Mouse (Mus musculus): ENCODE results near the gene Nsmce3.

The Nsmce3 gene

GRCm38 (mm10) chr7:64872743-64873241 is at the start of gene Nsmce3:
Gene Nsmce3, minus strand, starts transcription at chr7:64872997.
- DNase-seq (ENCODE audit: low read depth, low spot score): peak; percentile 87

GRCm38 (mm10) chr7:64921189-64921588 is 48.4 kb upstream of the Nsmce3 start:
- no peak for DNase-seq (ENCODE audit: low read depth, low spot score)

- DNase-seq (ENCODE audit: low read depth, low spot score): no peak
Measured at GRCm38 (mm10) chr7:64920735-64921134, 47.9 kb upstream of the Nsmce3 start.

- no peak for DNase-seq (ENCODE audit: low read depth, low spot score)
Measured at GRCm38 (mm10) chr7:64916654-64917053, 43.9 kb upstream of the Nsmce3 start.

GRCm38 (mm10) chr7:64915121-64915520 is 42.3 kb upstream of the Nsmce3 start:
- no peak for DNase-seq (ENCODE audit: low read depth, low spot score)

GRCm38 (mm10) chr7:64911945-64912344 is 39.1 kb upstream of the Nsmce3 start:
- no peak for DNase-seq (ENCODE audit: low read depth, low spot score)

GRCm38 (mm10) chr7:64910208-64910607 is 37.4 kb upstream of the Nsmce3 start:
- DNase-seq (ENCODE audit: low read depth, low spot score): no peak

GRCm38 (mm10) chr7:64906955-64907354 is 34.2 kb upstream of the Nsmce3 start:
- DNase-seq (ENCODE audit: low read depth, low spot score): no peak

- no peak for DNase-seq (ENCODE audit: low read depth, low spot score)
Measured at GRCm38 (mm10) chr7:64905506-64905905, 32.7 kb upstream of the Nsmce3 start.

GRCm38 (mm10) chr7:64900249-64900648 is 27.5 kb upstream of the Nsmce3 start:
- no peak for DNase-seq (ENCODE audit: low read depth, low spot score)

GRCm38 (mm10) chr7:64896587-64896986 is 23.8 kb upstream of the Nsmce3 start:
- no peak for DNase-seq (ENCODE audit: low read depth, low spot score)

GRCm38 (mm10) chr7:64895685-64896101 is 22.9 kb upstream of the Nsmce3 start:
- DNase-seq (ENCODE audit: low read depth, low spot score): no peak

- no peak for DNase-seq (ENCODE audit: low read depth, low spot score)
Measured at GRCm38 (mm10) chr7:64891139-64891538, 18.3 kb upstream of the Nsmce3 start.

- no peak for DNase-seq (ENCODE audit: low read depth, low spot score)
Measured at GRCm38 (mm10) chr7:64889919-64890318, 17.1 kb upstream of the Nsmce3 start.

GRCm38 (mm10) chr7:64884187-64884862 is 11.5 kb upstream of the Nsmce3 start:
- DNase-seq (ENCODE audit: low read depth, low spot score): no peak

GRCm38 (mm10) chr7:64882243-64882642 is 9.4 kb upstream of the Nsmce3 start:
- no peak for DNase-seq (ENCODE audit: low read depth, low spot score)

GRCm38 (mm10) chr7:64881387-64881786 is 8.6 kb upstream of the Nsmce3 start:
- no peak for DNase-seq (ENCODE audit: low read depth, low spot score)

GRCm38 (mm10) chr7:64880415-64880814 is 7.6 kb upstream of the Nsmce3 start:
- DNase-seq (ENCODE audit: low read depth, low spot score): no peak

GRCm38 (mm10) chr7:64874941-64875340 is 2.1 kb upstream of the Nsmce3 start:
- DNase-seq (ENCODE audit: low read depth, low spot score): no peak

- DNase-seq (ENCODE audit: low read depth, low spot score): no peak
Measured at GRCm38 (mm10) chr7:64873266-64873665, 469 bp upstream of the Nsmce3 start.

- peak; percentile 24 for DNase-seq (ENCODE audit: low read depth, low spot score)
Measured at GRCm38 (mm10) chr7:64871987-64872742, 632 bp downstream of the Nsmce3 start.

- no peak for DNase-seq (ENCODE audit: low read depth, low spot score)
Measured at GRCm38 (mm10) chr7:64869549-64870065, 3.2 kb downstream of the Nsmce3 start.

GRCm38 (mm10) chr7:64863538-64863937 is 9.3 kb downstream of the Nsmce3 start:
- no peak for DNase-seq (ENCODE audit: low read depth, low spot score)

Data from WW6 (cell line).